Mouse (Mus musculus) liver, embryonic 11.5 days (tissue): Measurements from ENCODE around the gene Osbpl9. TPM values are rescaled to one million over a fixed set of nuclear protein-coding genes. Genes with fewer than 3 reads are reported as not detected.

Source experiments
- ATAC-seq: fragments of 200-750 bp; cut with Nextera tagmentation; replicated peaks from 2 replicates; pipeline ENCODE4 v1.8.0; 2017; ENCODE audit warnings: moderate number of reproducible peaks, mild to moderate bottlenecking, moderate TSS enrichment, moderate library complexity; ENCODE audit not compliant: low FRiP score
- DNase-seq: peaks from one replicate; pipeline ENCODE4 v3.0.0-alpha.2; 2017; ENCODE audit warnings: low spot score
- H3K27ac ChIP-seq: fragments of 300-500 bp; sonication (generic); 2 replicates; pipeline ENCODE4 v1.5.1; 2014; ENCODE audit warnings: mild to moderate bottlenecking, low read depth, low read length, control low read depth
- H3K27me3 ChIP-seq: fragments of 300-500 bp; sonication (generic); replicated peaks from 2 replicates; pipeline ENCODE4 v1.6.1; 2014; ENCODE audit warnings: low read length, mixed read lengths; ENCODE audit not compliant: control insufficient read depth, insufficient read depth
- H3K36me3 ChIP-seq: fragments of 300-500 bp; sonication (generic); 2 replicates; pipeline ENCODE4 v1.6.1; 2014; ENCODE audit warnings: mild to moderate bottlenecking, low read length, moderate library complexity, mixed read lengths; ENCODE audit not compliant: control insufficient read depth, insufficient read depth
- H3K4me1 ChIP-seq: fragments of 300-500 bp; sonication (generic); replicated peaks from 2 replicates; pipeline ENCODE4 v1.6.1; 2014; ENCODE audit warnings: low read length, mixed read lengths; ENCODE audit not compliant: control insufficient read depth, insufficient read depth
- H3K4me2 ChIP-seq: fragments of 300-500 bp; sonication (generic); 2 replicates; pipeline ENCODE4 v1.6.1; 2014; ENCODE audit warnings: mild to moderate bottlenecking, control low read depth, moderate library complexity
- H3K4me3 ChIP-seq: fragments of 300-500 bp; sonication (generic); 2 replicates; pipeline ENCODE4 v1.5.1; 2014; ENCODE audit warnings: low read depth, low read length, control low read depth
- H3K9ac ChIP-seq: fragments of 300-500 bp; sonication (generic); 2 replicates; pipeline ENCODE4 v1.6.1; 2014; ENCODE audit warnings: low read depth, low read length, control low read depth
- H3K9me3 ChIP-seq: fragments of 300-500 bp; sonication (generic); 2 replicates; pipeline ENCODE4 v1.6.1; 2016; ENCODE audit warnings: low read length, inconsistent platforms, mixed read lengths; ENCODE audit not compliant: control insufficient read depth
- WGBS: fragments of 180-500 bp; shearing (Covaris S2); extraction: QIAGEN DNeasy Blood & Tissue Kit; methylation state at CpG from one replicate; pipeline ENCODE4 v1.1.7; 2014; 5-methylcytosine and 5-hydroxymethylcytosine counted together
- polyA plus RNA-seq: library from polyadenylated mRNA; unstranded; fragments of >200 nt; fragmentation: Nextera tagmentation; extraction: Ambion mirVana; gene quantifications from 2 replicates; pipeline ENCODE4 v1.2.1, GENCODE M21; 2014

Gene Osbpl9
- polyA plus RNA-seq, 1 experiment from 2014 or later: 40.6 TPM

- WGBS: 84% methylated on average over 6 of the region's 6 CpGs
- H3K36me3 ChIP-seq: no peaks in the 10 kb centered on the region
- H3K27ac ChIP-seq: no peak overlapping the region
- H3K4me1 ChIP-seq: no peaks in the 10 kb centered on the region
- H3K4me2 ChIP-seq: no peak overlapping the region
- no peaks in the 10 kb centered on the region for H3K9me3 ChIP-seq
- ATAC-seq: no peak
- no peaks in the 10 kb centered on the region for H3K27me3 ChIP-seq
- no peak overlapping the region for H3K9ac ChIP-seq
- H3K4me3 ChIP-seq: no peak overlapping the region
- DNase-seq: no peak
These were observed 46.0 kb downstream of the Osbpl9 start for GRCm38 (mm10) chr4:109156073-109156472.

DNA sequence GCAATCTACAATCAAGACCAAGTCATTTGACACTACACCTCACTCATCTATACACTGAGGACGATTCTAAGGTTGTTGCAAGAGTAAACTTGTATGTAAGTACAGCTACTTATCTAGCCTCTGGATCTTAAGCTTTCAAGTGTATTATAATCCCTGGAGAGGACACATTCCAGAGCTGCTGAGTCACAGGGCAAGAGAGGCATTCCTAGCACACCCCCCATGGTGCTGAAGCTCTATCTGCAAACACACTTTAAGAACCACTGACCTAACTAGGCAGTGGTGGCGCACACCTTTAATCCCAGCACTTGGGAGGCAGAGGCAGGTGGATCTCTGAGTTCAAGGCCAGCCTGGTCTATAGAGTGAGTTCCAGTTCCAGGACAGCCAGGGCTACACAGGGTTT, 51.9 kb downstream of the Osbpl9 start:
- Histone ChIP-seq H3K9ac (no peak overlapping the region), H3K27ac (no peak overlapping the region), H3K4me3 (no peak overlapping the region), H3K9me3 (no peaks in the 10 kb centered on the region), H3K27me3 (no peaks in the 10 kb centered on the region), H3K4me1 (0 out of 2 replicates have a peak, but pooled peaks cover 3% of the 10 kb centered on the region), H3K36me3 (no peaks in the 10 kb centered on the region), H3K4me2 (no peak overlapping the region)
- no peak for ATAC-seq
- WGBS: 69% methylated on average over 2 of the region's 2 CpGs
- DNase-seq: no peak

GRCm38 (mm10) chr4:109149411-109149810, 52.7 kb downstream of the Osbpl9 start:
- DNase-seq (no peak), ATAC-seq (no peak)
- Histone ChIP-seq H3K9me3 (no peaks in the 10 kb centered on the region), H3K36me3 (no peaks in the 10 kb centered on the region), H3K4me3 (no peak overlapping the region), H3K27ac (no peak overlapping the region), H3K4me1 (0 out of 2 replicates have a peak, but pooled peaks cover 3% of the 10 kb centered on the region), H3K27me3 (no peaks in the 10 kb centered on the region), H3K4me2 (no peak overlapping the region), H3K9ac (no peak overlapping the region)
- 73% methylated on average over 2 of the region's 2 CpGs for WGBS

GRCm38 (mm10) chr4:109147278-109148038, 54.6 kb downstream of the Osbpl9 start:
- WGBS: 54% methylated on average over 11 of the region's 11 CpGs
- no peak overlapping the region for H3K4me3 ChIP-seq

GRCm38 (mm10) chr4:109143091-109143490, 59.0 kb downstream of the Osbpl9 start:
- Histone ChIP-seq H3K9ac (no peak overlapping the region), H3K27ac (no peak overlapping the region), H3K4me1 (no peaks in the 10 kb centered on the region), H3K4me3 (no peak overlapping the region), H3K27me3 (no peaks in the 10 kb centered on the region), H3K9me3 (no peaks in the 10 kb centered on the region), H3K4me2 (no peak overlapping the region), H3K36me3 (no peaks in the 10 kb centered on the region)
- 77% methylated on average over 1 of the region's 1 CpGs for WGBS
- ATAC-seq (no peak), DNase-seq (no peak)

More at GRCm38 (mm10) chr4:109147278-109148038, 54.6 kb downstream of the Osbpl9 start:
- Histone ChIP-seq H3K4me2 (peak overlapping the region; percentile 28; the same call in 1 of the 2 replicates), H3K9ac (no peak overlapping the region), H3K4me1 (0 out of 2 replicates have a peak, but pooled peaks cover 3% of the 10 kb centered on the region), H3K9me3 (no peaks in the 10 kb centered on the region), H3K36me3 (no peaks in the 10 kb centered on the region), H3K27me3 (no peaks in the 10 kb centered on the region), H3K27ac (peak overlapping the region; percentile 34; the same call in 1 of the 2 replicates)
- peak; percentile 36; the same call in 1 of the 2 replicates for ATAC-seq
- DNase-seq: no peak

DNA sequence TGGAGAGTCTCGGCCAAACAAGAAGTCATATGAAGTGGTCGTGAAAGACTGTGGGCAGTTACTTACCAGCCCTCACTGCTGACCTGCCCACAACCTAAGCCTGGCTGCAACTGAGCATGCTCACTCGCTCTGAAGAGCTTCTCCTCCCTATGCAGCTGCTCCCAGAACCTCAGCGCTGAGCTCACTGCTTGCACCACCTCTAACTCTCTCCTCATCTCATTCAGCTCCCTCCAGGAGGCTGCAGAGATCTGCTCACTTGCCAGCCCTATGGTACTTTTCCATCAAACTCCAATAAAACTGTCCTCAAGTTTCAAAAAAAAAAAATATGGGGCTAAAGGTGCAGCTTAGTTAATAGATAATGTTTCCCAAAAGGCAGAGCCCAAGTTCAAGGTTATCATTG, 63.5 kb downstream of the Osbpl9 start:
- Histone ChIP-seq H3K4me3 (no peak overlapping the region), H3K4me1 (no peaks in the 10 kb centered on the region), H3K36me3 (no peaks in the 10 kb centered on the region), H3K4me2 (no peak overlapping the region), H3K9ac (no peak overlapping the region), H3K9me3 (no peaks in the 10 kb centered on the region), H3K27me3 (no peaks in the 10 kb centered on the region), H3K27ac (no peak overlapping the region)
- ATAC-seq (no peak), DNase-seq (no peak)
- 45% methylated on average over 4 of the region's 4 CpGs for WGBS

GRCm38 (mm10) chr4:109136475-109137125, 65.5 kb downstream of the Osbpl9 start:
- Histone ChIP-seq H3K4me3 (no peak overlapping the region), H3K4me2 (no peak overlapping the region), H3K27me3 (no peaks in the 10 kb centered on the region), H3K27ac (no peak overlapping the region), H3K4me1 (no peaks in the 10 kb centered on the region), H3K36me3 (no peaks in the 10 kb centered on the region), H3K9me3 (no peaks in the 10 kb centered on the region), H3K9ac (no peak overlapping the region)
- ATAC-seq: no peak
- WGBS: 72% methylated on average over 7 of the region's 7 CpGs
- DNase-seq: no peak

DNA sequence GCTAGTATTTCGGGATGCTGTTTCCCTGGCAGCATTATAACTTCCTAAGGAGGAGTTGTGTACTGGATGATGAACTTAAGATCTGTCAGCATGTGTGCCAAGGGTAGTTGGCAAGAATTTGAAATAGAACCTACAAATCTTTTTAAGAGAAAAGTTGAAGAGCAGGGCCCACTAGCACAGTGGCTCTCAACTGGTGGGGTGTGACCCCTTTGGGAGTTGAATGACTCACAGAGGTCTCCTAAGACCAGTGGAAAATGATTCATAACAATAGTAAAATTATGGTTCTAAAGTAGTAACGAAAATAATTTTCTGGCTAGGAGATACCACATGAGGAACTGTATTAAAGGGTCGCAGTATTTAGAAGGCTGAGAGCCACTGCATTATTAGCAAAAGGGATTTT, 67.1 kb downstream of the Osbpl9 start:
- no peak overlapping the region for H3K9ac ChIP-seq
- H3K27ac ChIP-seq: no peak overlapping the region
- no peaks in the 10 kb centered on the region for H3K27me3 ChIP-seq
- no peaks in the 10 kb centered on the region for H3K4me1 ChIP-seq
- 84% methylated on average over 3 of the region's 3 CpGs for WGBS
- H3K4me2 ChIP-seq: no peak overlapping the region
- DNase-seq (no peak), ATAC-seq (no peak)
- no peaks in the 10 kb centered on the region for H3K9me3 ChIP-seq
- no peak overlapping the region for H3K4me3 ChIP-seq
- no peaks in the 10 kb centered on the region for H3K36me3 ChIP-seq
